Mouse (Mus musculus): Measurements from ENCODE around the gene Lhcgr.

The Lhcgr gene

DNA sequence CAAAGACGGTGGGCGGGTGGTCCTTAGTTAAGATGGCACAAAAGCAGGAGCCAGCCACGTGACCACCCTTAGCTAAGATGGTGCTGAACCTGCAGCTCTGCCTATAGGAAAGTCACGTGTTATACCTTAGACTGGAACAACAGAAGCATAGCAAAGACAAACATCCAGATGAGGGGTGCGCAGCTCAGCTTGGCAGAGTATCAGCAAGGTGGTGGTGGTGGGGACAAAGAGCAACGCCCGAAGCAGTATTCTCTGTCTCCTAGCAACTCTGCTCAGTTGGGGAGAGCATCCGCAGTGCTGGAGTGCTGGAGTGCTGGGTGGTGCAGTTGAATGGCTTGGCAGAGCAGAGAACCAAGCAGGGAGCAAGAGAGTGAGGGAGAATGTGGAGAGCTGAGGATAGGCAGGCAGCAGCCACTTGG lies 85.5 kb downstream of the Lhcgr start:
- DNase-seq (ENCODE audit: extremely low read depth, low read depth, low spot score), result no peak

DNA sequence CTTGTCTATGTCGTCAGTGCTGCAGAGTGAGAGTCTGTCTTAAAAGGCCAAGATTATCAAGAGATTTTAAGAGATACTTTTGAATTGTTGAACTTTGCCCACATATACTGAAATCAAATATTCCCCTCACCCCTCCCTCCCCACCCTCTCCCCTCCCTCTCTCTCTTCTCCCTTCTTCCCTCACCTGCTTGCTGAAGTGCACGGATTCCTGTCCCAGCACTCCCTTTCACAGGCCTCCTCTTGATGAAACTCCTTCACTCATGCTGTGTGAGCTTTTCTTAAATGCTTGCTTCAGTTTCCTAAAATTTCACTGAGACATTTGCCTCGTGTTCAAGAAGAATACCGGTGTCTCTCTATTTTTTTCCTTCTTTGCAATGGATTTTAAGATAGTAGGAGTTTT lies 88.7 kb downstream of the Lhcgr start:
- no peak for DNase-seq (ENCODE audit: extremely low read depth, low read depth, low spot score)

DNA sequence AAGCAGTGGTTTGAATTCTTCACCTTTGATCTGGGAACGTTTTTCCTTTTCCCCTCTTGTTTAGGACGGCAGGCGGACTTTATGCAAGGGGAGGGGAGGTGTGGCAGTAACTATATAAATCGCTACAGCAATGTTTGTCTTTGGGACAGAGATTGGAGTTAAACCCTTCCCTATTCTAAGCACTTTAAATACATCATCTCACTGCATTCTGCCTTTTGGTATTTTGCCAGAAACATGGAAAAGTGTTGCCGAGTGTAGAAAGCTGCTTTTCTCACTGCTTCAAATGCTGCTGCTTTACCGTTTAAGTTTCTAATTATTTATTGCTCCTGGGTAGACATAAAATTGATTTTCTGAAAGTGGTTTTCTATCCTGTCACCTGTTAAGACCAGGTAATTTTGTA lies 89.4 kb downstream of the Lhcgr start:
- no peak for DNase-seq (ENCODE audit: extremely low read depth, low read depth, low spot score)

DNA sequence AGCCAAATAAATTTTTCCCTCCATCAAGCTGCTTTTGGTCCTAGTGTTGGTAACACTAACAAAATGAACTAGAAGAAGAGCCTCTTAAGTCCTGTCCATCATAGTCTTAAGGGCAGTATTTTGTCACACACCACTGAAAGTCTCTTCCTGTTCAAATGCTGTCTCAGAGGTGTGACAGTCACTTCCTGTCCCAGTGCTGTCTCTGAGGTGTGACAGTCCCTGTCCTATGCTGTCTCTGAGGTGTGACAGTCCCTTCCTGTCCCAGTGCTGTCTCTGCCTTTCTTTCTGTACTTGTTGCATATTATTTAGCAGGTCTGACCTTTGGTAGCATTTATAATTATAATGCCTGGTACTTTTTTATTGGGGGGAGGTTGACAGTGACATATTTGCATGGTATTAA lies 90.9 kb downstream of the Lhcgr start:
- DNase-seq (ENCODE audit: extremely low read depth, low read depth, low spot score), result no peak

DNA sequence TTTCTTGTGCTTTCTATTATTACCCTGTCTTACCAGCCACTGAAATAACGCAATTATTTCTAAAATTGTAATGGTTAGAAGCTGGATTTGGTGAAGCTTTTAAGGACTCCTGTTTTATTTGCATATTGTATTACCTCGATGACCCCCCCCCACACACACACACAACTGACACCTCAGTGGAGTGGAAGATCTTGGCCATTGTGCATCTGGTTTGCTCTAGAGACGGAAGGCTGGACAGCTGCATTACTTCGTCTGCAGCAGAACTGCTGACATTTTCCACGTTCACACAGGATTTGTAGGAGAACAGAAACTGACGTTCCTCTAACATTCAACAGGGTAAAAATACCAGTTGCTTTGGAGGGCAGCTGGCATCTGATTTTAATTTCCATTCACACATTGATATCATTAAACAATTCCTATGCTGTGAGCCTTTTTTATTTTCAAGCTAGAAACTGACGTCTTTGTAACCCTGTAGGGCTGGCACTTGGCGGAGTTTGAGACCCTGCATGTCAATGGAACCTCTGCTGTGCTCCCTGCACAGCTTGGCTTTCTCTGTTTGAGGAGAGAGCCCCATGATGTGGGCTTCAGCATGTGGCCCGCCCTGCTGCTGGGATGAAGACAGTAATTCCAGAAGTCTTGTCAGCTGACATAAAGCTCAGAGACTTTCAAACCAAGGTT lies 95.0 kb downstream of the Lhcgr start:
- no peak for DNase-seq (ENCODE audit: extremely low read depth, low read depth, low spot score)

DNA sequence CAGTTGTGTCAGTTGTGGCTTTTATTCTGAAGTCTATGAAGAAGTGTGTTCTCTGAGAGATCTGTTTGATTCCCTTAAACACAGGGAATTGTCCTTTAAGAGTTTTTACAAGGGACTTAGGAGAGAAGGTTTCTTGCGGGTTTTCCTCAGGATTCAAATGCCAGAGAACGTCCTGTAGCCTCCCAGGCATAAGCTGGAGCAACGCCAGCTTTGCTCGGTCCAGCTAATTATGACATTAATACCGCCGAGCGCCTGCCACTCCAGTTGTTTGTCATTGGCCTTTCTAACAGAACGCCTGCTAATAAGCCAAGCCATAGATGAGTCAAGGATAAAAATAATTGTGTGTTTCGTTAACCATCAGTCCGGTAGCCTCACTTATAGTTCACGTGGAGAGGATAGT lies 103.6 kb downstream of the Lhcgr start:
- DNase-seq (ENCODE audit: extremely low read depth, low read depth, low spot score), result no peak

DNA sequence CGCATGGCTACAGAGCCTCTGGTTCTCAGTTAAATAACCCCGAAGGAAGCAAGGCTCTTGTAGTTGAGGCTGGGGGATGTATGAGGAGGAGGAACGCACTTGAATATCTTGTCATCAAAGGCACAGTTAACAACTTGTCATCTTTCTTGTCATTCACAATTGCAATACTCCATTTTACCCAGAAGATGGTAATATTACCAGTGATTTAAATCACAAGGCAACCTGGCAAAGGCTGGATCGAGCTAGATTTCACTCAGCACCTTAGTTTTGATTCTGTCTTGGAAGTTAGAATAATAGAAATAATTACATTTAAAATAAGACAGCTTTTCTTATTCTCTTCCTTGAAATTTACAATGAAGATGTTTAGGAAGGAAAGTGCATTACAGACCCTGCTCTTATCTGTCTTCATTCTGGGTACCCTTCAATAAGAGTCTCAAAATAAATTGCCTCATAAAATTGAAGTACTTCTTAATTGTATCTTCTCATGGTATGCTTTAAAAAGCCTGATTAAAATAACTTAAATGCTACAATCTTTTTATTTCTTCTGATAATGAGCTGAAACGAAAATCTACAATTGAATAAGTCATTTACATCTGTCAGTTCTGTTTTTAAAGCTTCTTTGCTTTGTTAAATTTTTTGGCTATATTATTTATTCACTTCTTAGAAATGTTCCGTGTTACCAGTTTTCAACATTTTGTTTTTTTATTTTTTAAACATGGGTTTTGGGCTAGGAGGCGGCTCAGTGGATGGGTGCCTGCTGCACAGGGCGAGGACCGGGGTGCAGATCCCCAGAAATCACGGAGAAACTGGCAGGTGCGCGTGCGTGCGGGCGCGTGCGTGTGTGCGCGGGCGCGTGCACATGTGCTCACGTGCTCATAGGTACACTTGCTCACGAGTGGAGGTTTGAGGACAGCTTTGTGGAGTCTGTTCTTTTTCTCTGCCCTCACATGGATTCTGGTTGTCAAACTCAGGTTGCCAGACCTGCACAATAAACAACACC lies 116.2 kb downstream of the Lhcgr start:
- DNase-seq (ENCODE audit: extremely low read depth, low read depth, low spot score), result no peak

DNA sequence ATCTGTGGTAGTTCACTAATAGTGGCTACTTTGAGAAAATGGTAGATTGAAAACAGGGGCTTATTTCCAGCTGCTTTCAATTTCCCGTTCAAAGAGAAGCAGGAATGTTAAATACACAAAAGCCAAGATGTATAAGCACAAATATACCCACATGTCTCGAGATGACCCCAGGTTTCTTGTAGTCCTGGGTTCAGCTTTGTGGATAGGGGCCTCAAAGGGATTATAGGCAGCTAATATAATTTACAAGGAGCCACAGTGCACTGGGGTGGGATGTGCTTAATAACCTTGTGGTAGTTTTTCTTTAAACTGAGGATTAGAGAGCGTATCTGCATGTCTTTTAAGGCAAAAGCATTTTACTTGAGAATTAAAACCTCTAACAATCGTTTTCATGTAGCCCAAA lies 121.0 kb downstream of the Lhcgr start:
- no peak for DNase-seq (ENCODE audit: extremely low read depth, low read depth, low spot score)

DNA sequence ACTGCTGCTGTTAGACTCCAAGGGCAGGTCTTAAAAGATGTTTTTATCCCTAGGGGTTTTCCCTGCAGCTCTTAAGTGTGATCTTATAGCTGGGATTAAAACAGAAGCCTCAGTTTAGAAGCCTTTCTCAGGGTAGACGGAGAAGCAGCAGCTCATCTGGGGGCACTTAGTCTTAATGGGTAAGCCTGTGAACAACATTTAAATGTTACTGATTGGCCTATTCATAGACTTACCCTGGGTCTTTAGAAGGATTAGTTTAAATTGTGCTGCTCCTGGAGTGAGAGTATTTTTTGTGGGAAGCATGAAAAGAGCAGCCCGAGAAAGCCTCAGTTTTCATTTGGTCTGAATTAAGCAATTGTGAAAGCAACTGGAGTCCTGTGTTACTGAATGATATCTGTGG lies 121.9 kb downstream of the Lhcgr start:
- DNase-seq (ENCODE audit: extremely low read depth, low read depth, low spot score), result no peak

DNA sequence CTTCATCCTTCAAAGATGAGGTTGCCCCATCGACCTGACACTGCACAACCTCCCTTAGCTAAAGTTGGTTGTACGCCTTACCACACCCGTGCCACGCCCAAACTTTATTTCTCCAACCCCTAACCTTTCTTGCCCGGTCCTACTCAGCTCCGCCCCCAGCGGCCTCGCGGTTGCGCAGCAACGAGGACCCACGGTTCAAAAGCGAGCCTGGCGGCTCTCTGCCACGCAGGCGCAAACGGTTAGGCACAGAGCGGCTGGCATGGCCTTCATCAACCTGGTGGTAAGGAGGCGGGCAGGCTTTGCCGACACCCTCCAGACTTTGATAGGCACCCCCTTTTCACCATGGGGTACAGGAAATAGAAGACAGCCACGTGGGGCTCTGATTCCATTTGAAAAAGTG lies 123.3 kb downstream of the Lhcgr start, which contains the start of gene Gtf2a1l:
Gtf2a1l (plus strand) TSS at position 209 of the 400 bp plus-strand sequence.
- no peak for DNase-seq (ENCODE audit: extremely low read depth, low read depth, low spot score)

All from fat pad, adult 2 months (tissue).